Mouse (Mus musculus): Measurements from ENCODE around the gene Psmc1. TPM values are rescaled to one million over a fixed set of nuclear protein-coding genes. Genes with fewer than 3 reads are reported as not detected.

Psmc1 gene
- 100 to 1,000 TPM; 140 to 164 TPM for total RNA-seq (2021)
- long read RNA-seq, experiment 1, transcript Psmc1-201 (11 exons, 1,591 nt), result major isoform, 243 of 282 reads
- long read RNA-seq, experiment 1, partial matches to known transcripts, result 30 of 282 reads
- long read RNA-seq, experiment 1, other reads (novel, unspliced or antisense), result 9 of 282 reads
- long read RNA-seq, experiment 2, transcript Psmc1-201 (11 exons, 1,591 nt), result major isoform, 201 of 242 reads
- long read RNA-seq, experiment 2, partial matches to known transcripts, result 33 of 242 reads
- long read RNA-seq, experiment 2, other reads (novel, unspliced or antisense), result 7 of 242 reads

- DNase-seq (ENCODE audit: low spot score), result peak; percentile 81
Observed at GRCm38 (mm10) chr12:100109986-100110696, at the start of gene Psmc1. Gene Psmc1, plus strand, starts transcription at chr12:100110154.

DNA sequence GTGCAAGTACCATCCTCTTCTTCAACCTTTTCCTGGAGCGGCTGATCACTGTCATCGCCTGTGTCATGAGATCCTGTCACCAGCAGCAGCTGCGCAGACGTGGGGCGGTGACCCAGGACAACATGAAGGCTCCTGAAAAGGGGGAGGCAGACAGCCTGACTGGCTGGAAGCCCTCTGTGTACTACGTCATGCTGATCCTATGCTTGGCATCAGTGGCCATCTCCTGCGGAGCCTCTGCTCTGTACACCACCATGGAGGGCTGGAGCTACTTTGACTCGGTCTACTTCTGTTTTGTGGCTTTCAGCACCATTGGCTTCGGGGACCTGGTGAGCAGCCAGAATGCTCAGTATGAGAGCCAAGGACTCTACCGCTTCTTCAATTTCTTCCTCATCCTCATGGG is 48.9 kb upstream of the Psmc1 start:
- DNase-seq (ENCODE audit: low spot score), result no peak

- DNase-seq (ENCODE audit: low spot score), result peak; percentile 51
Observed at GRCm38 (mm10) chr12:100061826-100062225, 48.1 kb upstream of the Psmc1 start.

GRCm38 (mm10) chr12:100062584-100062983 is 47.4 kb upstream of the Psmc1 start:
- no peak for DNase-seq (ENCODE audit: low spot score)

- no peak for DNase-seq (ENCODE audit: low spot score)
Observed at GRCm38 (mm10) chr12:100065109-100065508, 44.8 kb upstream of the Psmc1 start.

DNA sequence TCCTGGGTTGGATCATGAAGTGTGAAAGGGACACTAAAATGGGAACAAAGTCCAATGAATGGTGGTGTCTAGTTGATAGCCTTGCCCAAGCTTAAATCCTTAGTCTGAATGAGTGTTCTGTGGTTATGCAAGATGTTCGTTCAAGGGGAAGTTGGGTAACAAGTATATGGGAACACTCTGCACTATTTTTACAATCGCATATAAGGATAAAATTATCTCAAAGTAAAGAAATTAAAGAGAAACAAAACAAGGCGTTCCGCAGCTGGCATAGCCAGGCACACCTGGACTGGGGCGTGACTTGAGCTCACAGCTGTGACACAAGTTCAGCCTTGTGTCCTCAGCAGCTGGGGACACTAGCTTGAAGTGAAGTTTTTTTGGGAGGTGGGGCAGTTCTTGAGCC is 42.5 kb upstream of the Psmc1 start:
- DNase-seq (ENCODE audit: low spot score), result peak; percentile 36

GRCm38 (mm10) chr12:100073201-100073672 is 36.7 kb upstream of the Psmc1 start:
- no peak for DNase-seq (ENCODE audit: low spot score)

DNA sequence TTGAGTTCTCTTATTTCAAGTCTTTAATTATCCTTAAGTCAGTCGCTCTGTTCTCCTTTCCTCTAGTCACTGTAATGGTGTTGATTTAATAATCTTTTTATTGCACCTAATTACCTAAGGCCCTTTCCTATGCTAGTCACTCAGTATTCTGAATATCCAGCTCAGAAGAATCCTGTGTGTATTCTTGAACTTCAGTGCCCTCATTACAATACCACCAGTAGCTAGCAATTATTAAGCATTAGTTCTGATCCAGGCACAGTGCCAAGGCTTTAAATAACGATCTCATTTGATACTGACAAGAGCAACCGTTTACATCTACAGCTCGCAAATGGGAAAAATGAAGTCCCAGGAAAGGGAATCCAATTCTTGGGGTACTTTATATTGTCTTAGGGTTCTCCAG is 34.2 kb upstream of the Psmc1 start:
- no peak for DNase-seq (ENCODE audit: low spot score)

DNA sequence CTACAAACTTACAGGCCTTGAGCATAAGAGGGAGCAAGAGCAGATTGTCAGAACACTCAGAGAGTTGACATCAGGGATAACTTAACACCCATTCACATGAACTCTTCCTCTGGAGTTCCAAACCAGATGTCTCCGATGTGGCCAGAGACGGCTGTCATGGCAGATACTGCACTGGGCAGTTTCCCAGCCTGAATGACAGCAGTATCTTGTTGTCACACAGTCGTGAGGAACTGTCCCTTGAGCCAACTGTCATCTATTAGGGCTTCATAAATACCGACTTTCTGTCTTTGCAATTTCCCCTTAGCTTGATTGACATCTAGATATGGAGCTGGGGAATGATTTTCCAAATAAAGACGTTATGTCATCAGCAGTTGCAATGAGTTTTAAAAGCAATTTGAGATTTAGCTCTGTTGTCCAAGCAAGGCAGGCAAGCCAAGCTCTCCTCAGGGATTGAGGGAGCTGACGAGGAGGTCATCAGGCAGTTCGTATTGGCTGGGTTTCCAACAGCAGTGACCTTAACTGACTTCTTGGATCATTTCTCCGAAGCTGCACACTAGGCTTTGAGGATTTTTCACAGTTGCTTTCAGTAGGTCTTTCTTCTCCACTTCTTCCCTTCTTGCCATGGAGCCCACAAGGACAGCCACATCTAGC is 30.2 kb upstream of the Psmc1 start:
- DNase-seq (ENCODE audit: low spot score), result peak; percentile 68

GRCm38 (mm10) chr12:100088026-100088425 is 21.9 kb upstream of the Psmc1 start:
- DNase-seq (ENCODE audit: low spot score), result no peak

DNA sequence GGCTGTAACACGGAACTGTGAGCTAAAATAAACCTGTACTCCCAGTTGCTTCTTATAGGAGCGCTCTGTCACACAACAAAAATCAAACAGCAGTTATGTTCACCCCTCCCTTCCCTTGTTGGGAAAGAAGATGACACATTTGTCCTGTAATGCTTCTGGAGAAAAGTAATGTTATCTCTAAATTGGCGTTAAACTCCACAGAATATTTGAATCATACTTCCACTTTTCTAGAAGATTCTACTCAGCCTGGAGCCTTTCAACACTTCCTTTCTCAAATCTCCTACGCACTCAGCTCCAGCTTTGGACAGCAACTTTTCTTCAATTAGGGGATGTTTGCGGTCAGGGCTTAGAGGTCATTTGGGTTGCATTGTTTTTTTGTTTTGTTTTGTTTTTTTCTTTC is 20.7 kb upstream of the Psmc1 start:
- no peak for DNase-seq (ENCODE audit: low spot score)

DNA sequence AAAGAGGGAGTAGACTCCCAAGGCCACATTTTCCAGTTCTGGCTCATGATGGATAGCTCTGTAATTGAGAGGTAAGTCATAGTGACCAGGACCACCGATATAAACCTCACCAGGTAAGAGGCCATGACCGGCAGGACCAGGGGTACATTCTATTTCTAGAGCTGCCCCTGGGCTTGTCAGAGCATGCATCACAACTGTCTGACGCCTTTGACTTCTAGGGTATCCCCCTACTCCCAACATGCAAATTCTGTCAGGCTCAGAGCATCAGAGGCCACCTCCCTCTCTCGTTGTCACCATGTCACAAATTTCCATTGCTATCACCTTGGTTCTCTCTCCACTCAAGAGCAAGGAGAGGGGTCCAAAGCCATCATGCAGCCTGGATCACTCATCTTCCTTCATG is 19.2 kb upstream of the Psmc1 start:
- DNase-seq (ENCODE audit: low spot score), result no peak

DNA sequence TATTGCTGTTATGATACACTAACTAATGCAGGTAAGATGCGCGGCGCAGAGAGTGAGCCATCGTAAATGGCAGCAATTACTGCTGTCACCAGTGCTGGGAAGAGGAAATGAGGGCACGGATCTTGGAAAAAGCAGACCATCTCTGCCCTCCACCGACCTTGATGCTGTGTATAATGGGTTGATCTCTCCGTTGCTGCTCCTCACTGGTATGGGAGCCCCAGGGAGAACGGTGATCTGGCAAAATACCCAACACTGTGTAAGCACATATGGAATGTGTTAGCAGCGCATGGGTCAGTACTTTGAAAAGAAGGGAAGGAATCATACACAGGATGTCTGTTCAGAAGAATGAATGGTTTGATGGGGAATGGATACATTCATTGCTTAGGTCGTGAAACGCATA is 16.9 kb upstream of the Psmc1 start:
- no peak for DNase-seq (ENCODE audit: low spot score)

DNA sequence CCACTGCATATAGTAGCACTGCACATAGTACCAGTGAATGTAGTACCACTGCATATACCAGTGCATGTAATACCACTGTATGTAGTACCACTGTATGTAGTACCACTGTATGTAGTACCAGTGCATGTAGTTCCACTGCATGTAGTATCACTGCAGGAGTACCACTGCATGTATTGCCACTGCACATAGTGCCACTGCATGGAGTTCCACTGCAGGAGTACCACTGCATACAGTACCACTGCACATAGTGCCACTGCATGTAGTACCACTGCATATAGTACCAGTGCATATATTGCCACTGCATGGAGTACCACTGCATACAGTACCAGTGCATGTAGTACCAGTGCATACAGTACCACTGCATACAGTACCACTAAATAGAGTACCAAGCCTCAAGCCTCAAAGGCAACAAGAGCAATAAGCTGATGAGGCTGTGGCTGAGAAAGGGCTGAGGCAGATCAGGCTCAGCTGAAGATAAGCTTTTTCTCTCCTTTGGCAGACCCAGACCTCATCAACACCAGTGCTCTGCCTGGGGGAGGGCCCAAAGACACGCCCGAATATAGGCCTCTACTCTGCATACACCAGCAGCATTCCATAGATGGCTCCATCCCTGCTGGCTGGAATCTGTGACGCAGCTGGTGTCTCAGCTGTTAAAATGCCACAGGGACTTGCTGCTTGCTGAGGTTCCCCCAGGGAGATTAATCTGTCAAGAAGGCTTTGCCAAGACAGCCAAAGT is 9.8 kb upstream of the Psmc1 start:
- DNase-seq (ENCODE audit: low spot score), result no peak

DNA sequence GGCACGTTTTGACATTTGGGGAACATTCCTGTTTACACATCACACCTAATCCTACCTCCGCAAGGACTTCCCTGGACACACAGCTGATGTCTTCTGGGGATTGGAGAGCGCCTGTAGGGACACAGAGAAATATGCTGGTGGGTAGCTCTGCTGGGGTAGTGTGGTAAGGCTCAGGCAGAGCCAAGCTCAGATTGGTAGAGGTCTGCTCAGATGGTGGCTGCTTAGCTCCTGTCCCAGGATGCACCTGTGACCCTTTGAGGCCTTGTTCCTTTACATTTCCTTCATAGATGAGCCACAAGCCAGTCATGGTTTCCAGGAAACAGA is 9.3 kb upstream of the Psmc1 start:
- no peak for DNase-seq (ENCODE audit: low spot score)

DNA sequence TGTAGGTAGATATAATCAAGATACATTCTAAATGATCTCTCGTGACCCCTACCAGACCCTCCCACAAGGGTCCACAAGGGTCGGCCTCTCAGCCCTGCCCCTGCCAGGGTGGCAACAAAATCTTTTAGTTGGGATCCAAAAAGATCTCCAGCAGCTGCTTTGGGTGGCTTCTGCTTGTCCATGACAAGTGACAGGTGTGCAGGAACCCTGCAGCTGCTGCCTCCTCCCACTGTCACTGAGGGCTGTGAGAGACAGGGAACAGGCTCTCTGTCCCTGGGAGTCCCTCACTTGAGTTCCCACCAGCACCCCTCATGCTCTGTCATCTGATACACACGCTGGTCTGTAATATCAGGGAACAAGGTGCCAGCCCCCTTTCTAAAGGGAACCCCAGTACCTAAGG is 8.3 kb upstream of the Psmc1 start:
- DNase-seq (ENCODE audit: low spot score), result no peak

DNA sequence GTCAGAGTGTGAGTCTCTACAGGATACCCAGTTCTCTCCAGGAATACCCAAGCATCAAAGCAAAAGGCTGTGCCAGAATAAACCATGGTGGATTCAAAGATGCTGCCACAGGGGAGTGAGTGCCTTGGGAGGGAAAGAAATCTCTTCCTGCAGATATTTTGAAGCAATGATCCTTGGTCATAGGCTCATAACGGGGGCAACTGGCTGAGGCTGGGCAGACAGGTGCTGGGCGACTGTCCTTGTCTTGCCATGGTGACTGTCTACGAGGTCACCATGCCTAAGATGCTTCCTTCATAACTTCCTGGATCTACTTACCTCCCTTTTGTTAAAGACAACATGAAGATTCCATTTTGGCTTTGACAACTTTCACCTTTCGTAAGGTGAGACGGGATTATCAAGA is 5.4 kb upstream of the Psmc1 start:
- no peak for DNase-seq (ENCODE audit: low spot score)

DNA sequence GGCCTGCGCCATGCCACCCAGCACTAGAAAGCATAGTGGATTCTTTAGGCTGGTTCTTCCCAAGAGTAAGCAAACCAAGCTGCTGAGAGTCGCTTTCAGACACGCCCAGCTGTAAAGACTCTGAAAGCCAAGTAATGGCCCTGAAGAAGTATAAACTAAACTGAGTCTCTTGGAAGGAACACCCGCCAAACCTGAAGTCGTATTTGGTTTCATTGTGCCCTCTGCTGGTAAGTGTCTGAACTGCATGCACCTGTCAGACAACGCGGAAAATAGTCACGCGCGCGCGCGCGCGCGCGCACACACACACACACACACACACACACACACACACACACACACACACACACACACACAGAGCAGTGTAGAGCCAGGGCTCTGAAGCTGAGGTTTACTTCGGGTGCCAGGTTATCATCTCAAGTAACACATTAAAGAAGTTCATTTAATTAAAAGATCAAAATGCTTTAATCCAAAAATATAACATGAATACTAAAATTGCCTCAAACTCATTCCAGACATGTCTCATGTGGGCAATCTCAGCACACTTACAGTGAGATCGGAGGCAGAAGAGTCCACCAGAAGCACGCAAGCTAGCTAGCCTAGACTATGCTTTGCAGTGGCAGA is 3.6 kb upstream of the Psmc1 start:
- DNase-seq (ENCODE audit: low spot score), result peak; percentile 80

DNA sequence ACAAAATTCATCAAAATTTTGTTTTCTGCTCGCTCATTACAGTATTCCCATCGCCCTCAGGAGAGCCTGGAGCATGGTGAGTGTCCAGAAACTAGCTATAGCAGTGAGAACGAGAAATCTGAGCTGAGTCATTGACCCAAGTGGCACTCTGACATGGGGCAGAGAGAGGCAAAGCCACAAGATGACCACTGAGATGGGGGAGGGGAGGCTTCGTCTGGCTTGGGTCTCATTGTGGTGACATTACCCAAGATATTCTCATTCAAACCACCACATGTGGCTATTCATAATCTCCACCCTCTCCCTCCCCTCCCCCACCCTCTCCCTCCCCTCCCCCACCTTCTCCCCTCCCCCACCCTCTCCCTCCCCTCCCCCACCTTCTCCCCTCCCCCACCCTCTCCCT is 2.5 kb upstream of the Psmc1 start:
- no peak for DNase-seq (ENCODE audit: low spot score)

GRCm38 (mm10) chr12:100115982-100116381 is 6.0 kb downstream of the Psmc1 start:
- peak; percentile 62 for DNase-seq (ENCODE audit: low spot score)

- peak; percentile 76 for DNase-seq (ENCODE audit: low spot score)
Observed at GRCm38 (mm10) chr12:100122921-100123381, 13.0 kb downstream of the Psmc1 start.
